Mouse (Mus musculus) c-Kit-positive CD71-positive TER-119-positive erythroid progenitor cells, embryonic 14.5 days (primary cell): ENCODE data around the gene Olfr740.

Source experiments
- DNase-seq: peaks from one replicate; pipeline ENCODE4 v3.0.0-alpha.2; 2013; ENCODE audit warnings: low spot score

The Olfr740 gene

GRCm38 (mm10) chr14:50445245-50445644, at the start of gene Olfr740:
Gene Olfr740 (plus strand): TSS chr14:50445545.
- no peak for DNase-seq

GRCm38 (mm10) chr14:50407268-50407667, 38.1 kb upstream of the Olfr740 start, which contains the start of gene Olfr738:
Gene Olfr738 (plus strand): TSS chr14:50407568.
- no peak for DNase-seq

GRCm38 (mm10) chr14:50418326-50418725, 27.0 kb upstream of the Olfr740 start, which contains the start of gene Olfr739:
Gene Olfr739 (plus strand): TSS chr14:50418626.
- no peak for DNase-seq

GRCm38 (mm10) chr14:50472438-50472837, 27.1 kb downstream of the Olfr740 start, which contains the start of gene Olfr741:
Gene Olfr741 (plus strand): TSS chr14:50472738.
- DNase-seq, result no peak

- no peak for DNase-seq
Measured at GRCm38 (mm10) chr14:50478406-50478805, 33.1 kb downstream of the Olfr740 start.

- DNase-seq, result no peak
Measured at GRCm38 (mm10) chr14:50503300-50503699, 58.0 kb downstream of the Olfr740 start, which contains the start of gene Olfr742. Gene Olfr742 (plus strand): TSS chr14:50503600.
